Mouse (Mus musculus): ENCODE measurements around the gene Casc1. TPM values are rescaled to one million over a fixed set of nuclear protein-coding genes. Genes with fewer than 3 reads are reported as not detected.
A peak's percentile ranks its signal among the peaks of the same experiment; 100 is the strongest.
"Not testable (repeated sequence)": the region's sequence is repeated elsewhere in the genome, so short reads cannot be mapped to it uniquely, and the experiment has no call there.

The Casc1 gene
- polyA plus RNA-seq, 3 experiments from 2014 or later: 0.47 to 1.3 (median 0.55) TPM

DNA sequence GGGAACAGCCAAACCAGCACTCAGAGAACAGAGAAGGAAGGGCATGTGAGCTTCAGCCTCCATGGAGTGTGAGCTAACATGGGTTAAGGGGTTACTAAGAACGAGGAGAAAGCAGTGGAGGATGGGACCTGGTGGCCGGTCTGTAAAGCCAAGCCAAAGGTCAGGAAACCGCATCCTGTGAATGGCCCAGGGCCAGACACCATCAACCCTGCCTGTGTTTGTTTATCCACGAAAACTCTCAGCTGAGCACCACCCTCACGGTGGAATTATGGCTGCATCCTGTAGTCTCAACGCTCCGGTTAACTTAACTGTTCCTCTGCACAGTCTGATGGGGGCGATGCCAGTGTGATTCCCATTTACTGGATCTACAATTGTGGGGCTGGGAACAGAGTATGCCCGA is 75.0 kb downstream of the Casc1 start:
- no peak for ATAC-seq

DNA sequence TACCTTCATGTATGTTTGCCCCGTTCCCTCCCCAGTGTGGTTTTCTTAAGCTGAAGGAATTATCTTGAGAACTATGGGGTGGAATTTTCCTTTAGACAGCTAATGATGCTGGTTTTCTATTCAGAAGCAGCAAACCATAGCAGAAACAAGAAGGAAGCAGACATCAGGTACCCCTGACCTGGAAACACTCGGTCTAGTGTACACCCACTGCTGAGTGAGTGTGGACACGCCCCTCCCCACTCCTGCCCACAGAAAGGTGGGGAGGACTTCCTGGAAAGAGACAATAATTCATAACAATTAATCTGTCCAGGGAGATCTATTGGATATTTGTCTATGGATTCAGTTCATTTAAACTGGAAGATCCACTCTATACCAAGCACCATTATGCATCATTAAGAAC is 75.5 kb downstream of the Casc1 start:
- ATAC-seq: peak; percentile 53

DNA sequence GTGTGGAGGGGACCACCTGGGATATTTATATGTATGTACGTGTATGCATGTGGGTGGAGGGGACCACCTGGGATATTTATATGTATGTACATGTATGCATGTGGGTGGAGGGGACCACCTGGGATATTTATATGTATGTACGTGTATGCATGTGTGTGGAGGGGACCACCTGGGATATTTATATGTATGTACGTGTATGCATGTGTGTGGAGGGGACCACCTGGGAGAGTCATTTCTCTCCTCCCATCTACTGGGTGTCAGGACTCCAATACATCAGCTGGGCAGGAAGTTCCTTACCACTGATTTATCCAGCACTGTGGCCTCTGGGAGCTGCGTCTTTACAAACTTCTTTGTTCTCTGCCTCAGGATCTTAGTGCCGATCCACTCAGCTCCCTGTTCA is 77.8 kb downstream of the Casc1 start:
- not testable (repeated sequence) for ATAC-seq

DNA sequence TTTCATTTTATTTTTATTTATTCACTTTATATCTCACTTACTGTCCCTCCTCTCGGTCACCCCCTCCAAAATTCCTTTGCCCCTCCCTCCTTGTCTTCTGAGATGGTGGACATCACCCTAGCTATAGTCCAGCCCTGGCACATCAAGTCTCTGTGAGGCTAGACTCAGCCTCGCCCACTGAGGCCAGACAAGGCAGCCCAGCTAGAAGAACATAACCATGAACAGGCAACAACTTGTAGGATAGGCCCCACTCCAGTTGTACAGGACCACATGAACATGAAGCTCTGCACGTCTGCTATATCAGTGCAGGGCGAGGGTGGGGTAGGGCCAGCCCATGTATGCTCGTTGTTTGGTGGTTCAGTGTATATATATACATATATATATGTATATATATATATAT is 78.8 kb downstream of the Casc1 start:
- ATAC-seq: no peak

DNA sequence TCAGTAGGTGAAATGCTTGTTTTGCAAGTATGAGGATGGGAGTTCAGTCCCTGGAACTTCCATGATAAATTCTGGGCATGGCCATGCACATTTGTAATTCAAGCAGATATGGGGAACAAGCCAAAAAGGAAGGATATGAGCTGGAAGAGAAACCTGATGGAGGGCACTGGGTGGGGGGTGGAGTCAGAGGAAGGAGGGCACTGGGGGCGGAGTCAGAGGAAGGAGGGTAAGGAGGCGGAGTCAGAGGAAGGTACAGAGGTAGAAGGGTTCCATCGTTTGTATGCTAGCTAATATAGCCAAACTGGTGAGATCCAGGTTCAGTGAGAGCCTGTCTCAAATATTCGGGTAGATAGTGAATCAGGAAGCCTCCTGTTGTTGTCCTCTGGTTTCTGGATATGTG is 81.2 kb downstream of the Casc1 start:
- no peak for ATAC-seq

DNA sequence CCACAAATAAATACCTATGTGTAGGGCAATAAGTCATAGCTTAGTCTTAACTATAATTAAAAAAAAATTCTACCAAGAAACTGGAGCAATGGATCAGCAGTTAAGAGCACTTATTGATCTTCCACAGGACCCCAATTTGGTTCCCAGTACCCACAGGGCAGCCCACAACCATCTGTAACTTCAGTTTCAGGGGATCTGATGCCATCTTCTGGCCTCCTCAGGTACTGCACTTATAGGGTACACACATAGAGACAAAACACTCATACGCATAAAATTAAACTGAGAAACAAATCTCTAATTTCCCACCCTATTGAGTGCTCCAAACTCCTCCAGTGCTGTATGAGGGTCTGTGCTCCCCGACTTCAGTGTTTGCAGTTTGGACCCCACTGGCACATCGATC is 83.2 kb downstream of the Casc1 start:
- ATAC-seq: no peak

DNA sequence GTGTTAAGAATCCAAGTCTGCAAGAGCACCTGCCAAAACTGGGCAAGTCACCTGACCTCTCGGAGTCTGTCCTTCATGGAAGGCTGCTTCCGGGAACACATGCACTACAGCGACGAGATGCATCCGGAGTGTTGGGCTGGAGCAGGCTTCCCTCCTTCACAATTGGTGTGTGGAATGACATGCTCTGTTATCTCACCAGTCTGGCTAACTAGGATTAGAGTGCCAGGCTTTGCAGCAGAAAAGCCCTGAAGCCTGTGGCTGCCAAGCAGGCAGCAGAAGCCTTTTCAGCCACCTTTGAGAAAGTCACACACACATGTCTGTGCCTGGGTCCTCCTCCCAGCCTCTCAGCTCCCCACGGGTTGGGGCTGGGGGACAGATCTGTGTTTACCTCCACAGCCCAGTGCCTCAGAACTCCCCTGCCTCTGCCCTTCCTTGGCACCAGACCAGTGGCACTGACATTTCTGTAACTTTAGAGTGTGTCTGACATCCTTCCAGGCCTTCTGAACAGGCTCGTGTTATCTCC is 85.2 kb downstream of the Casc1 start:
- ATAC-seq: no peak

Other genes starting within 250 kb of the Casc1 start
- 10 to 100 TPM; 13.7 to 17.8 (median 14.5) TPM for gene Bcat1, start 134.8 kb downstream of the Casc1 start, polyA plus RNA-seq (2017; shearing (Covaris generic))
- 100 to 1,000 TPM; 106 to 181 (median 125) TPM for gene Lrmp, start 95.4 kb downstream of the Casc1 start, polyA plus RNA-seq (2017; shearing (Covaris generic))
- 10 to 100 TPM; 20.2 to 22.7 (median 22.6) TPM for gene Etfrf1, start 129 bp upstream of the Casc1 start, polyA plus RNA-seq (2017; shearing (Covaris generic))
- gene Kras, start 39.2 kb upstream of the Casc1 start, polyA plus RNA-seq (2017; shearing (Covaris generic)): 10 to 100 TPM; 23.3 to 49.5 (median 37.0) TPM

Measured in inflammation-experienced regulatory T-cells, adult 6 months (primary cell).